Mouse (Mus musculus) liver, postnatal 0 days (tissue): ENCODE measurements around the gene Sorcs2.

ENCODE experiments used
- CTCF ChIP-seq: sonication (generic); IDR thresholded peaks from 2 replicates; pipeline ENCODE4 v1.5.1; 2016; ENCODE audit warnings: antibody characterized with exemption, low read depth
- EP300 ChIP-seq: IDR thresholded peaks from 2 replicates; pipeline ENCODE4 v1.6.1; 2016; ENCODE audit warnings: antibody characterized with exemption, low read depth, mild to moderate bottlenecking

DNA sequence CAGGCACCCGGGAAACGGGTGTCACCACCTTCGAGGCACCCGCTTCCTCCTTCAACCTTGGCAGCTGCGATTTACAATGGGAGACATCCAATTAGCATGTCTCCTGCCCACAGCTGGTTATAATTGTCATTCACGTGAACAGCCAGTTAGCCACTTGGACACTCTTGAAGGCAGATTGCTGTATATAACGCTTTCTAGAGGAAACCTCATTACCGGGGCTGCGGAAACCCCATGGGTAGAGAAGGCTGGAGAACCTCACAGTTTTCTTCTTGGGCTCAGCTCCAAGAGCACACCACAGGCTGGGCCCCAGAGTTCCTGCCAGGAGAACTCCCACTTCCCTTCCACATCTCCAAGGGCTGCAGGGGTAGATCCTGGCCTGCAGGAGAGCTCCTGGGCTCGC lies 112.5 kb downstream of the Sorcs2 start:
- no peak for TF ChIP-seq EP300
- TF ChIP-seq CTCF: no peak
